Mouse (Mus musculus) myocyte (in vitro differentiated cells): ENCODE measurements around the gene Dock4. TPM values are rescaled to one million over a fixed set of nuclear protein-coding genes. Genes with fewer than 3 reads are reported as not detected.

Experiments
- H3K27me3 ChIP-seq: one replicate; pipeline ENCODE4 v1.6.1; 2011; ENCODE audit not compliant: control insufficient read depth, insufficient read depth, insufficient read length
- H3K36me3 ChIP-seq: one replicate; pipeline ENCODE4 v1.6.1; 2011; ENCODE audit not compliant: control insufficient read depth, insufficient read depth
- H3K4me2 ChIP-seq: one replicate; pipeline ENCODE4 v1.6.1; 2011; ENCODE audit warnings: low read depth, control low read depth
- H3K4me3 ChIP-seq: one replicate; pipeline ENCODE4 v1.5.1; 2011; ENCODE audit warnings: mild to moderate bottlenecking, control low read depth, moderate library complexity
- H3K79me2 ChIP-seq: one replicate; pipeline ENCODE4 v1.6.1; 2011; ENCODE audit not compliant: control insufficient read depth, insufficient read depth
- H3ac ChIP-seq: one replicate; pipeline ENCODE4 v1.6.1; 2011; ENCODE audit not compliant: control insufficient read depth, insufficient read length
- CEBPB ChIP-seq: IDR thresholded peaks from 2 replicates; pipeline ENCODE4 v1.6.1; 2011; ENCODE audit warnings: mild to moderate bottlenecking, moderate library complexity; ENCODE audit not compliant: poor library complexity, insufficient read depth, severe bottlenecking
- E2F4 ChIP-seq: IDR thresholded peaks from one replicate; pipeline ENCODE4 v1.6.1; 2011; ENCODE audit warnings: mild to moderate bottlenecking, control low read depth, moderate library complexity; ENCODE audit not compliant: insufficient read depth
- MAX ChIP-seq: IDR thresholded peaks from one replicate; pipeline ENCODE4 v1.6.1; 2011; ENCODE audit warnings: low read depth, mild to moderate bottlenecking, control low read depth
- MYOD1 ChIP-seq, 3 experiments: IDR thresholded peaks; one replicate each; pipeline ENCODE4 v1.6.1; 2011; ENCODE audit warnings: control low read depth in 2 of 3, low read depth in 2 of 3, mild to moderate bottlenecking in 2 of 3, moderate library complexity in 1 of 3; ENCODE audit not compliant: insufficient read length in 2 of 3, control insufficient read depth in 1 of 3
- MYOG ChIP-seq, 3 experiments: IDR thresholded peaks; one replicate each; pipeline ENCODE4 v1.6.1; 2011; ENCODE audit warnings: control low read depth in 2 of 3, low read depth in 2 of 3, mild to moderate bottlenecking in 2 of 3; ENCODE audit not compliant: insufficient read length in 2 of 3, control insufficient read depth in 1 of 3, insufficient read depth in 1 of 3
- POLR2A ChIP-seq: IDR thresholded peaks from one replicate; pipeline ENCODE4 v1.6.1; 2011; ENCODE audit warnings: low read depth, mild to moderate bottlenecking, control low read depth, moderate library complexity; ENCODE audit not compliant: insufficient read length
- POLR2AphosphoS2 ChIP-seq: IDR thresholded peaks from one replicate; pipeline ENCODE4 v1.6.1; 2011; ENCODE audit warnings: low read depth, control low read depth; ENCODE audit not compliant: insufficient read length
- REST ChIP-seq: IDR thresholded peaks from one replicate; pipeline ENCODE4 v1.6.1; 2011; ENCODE audit warnings: mild to moderate bottlenecking, control low read depth, moderate library complexity; ENCODE audit not compliant: insufficient read depth, insufficient read length
- SRF ChIP-seq: IDR thresholded peaks from one replicate; pipeline ENCODE4 v1.6.1; 2011; ENCODE audit warnings: low read depth; ENCODE audit not compliant: control insufficient read depth, insufficient read length
- TCF12 ChIP-seq: IDR thresholded peaks from one replicate; pipeline ENCODE4 v1.6.1; 2011; ENCODE audit warnings: mild to moderate bottlenecking, control low read depth; ENCODE audit not compliant: poor library complexity, insufficient read depth, severe bottlenecking
- TCF3 ChIP-seq: IDR thresholded peaks from one replicate; pipeline ENCODE4 v1.6.1; 2011; ENCODE audit warnings: low read depth, control low read depth; ENCODE audit not compliant: insufficient read length
- USF1 ChIP-seq: IDR thresholded peaks from one replicate; pipeline ENCODE4 v1.6.1; 2011; ENCODE audit warnings: low read depth, mild to moderate bottlenecking, control low read depth, moderate library complexity
- polyA plus RNA-seq: library from polyadenylated mRNA; unstranded; fragments of >200 nt; fragmentation: generic; extraction: Trizol; gene quantifications from one replicate; pipeline ENCODE4 v1.2.1, GENCODE M21; 2012; ENCODE audit warnings: missing spikeins

Dock4 gene
- polyA plus RNA-seq, 1 experiment, result 0.73 TPM

DNA sequence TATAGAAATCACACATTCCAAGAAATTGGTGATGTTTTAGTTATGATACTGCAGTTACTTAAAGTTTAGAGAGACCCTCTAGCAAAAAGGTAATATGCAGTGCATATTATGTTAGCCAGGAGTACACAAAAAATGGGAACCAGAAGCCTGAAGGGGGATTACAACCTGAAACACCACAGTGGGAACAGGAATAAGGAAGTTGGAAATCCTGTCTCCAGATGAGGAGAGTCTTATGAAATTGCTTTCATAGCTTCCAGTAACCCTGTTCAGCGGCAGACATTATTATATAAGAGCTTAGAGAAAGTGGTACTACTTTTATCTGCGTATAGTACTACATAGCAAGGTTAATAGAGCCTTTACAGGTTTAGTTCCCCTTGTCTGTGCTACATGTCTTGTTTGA, 210.1 kb downstream of the Dock4 start:
- Histone ChIP-seq H3K27me3 (no peaks in the 10 kb centered on the region), H3K36me3 (no peaks in the 10 kb centered on the region), H3ac (no peak overlapping the region), H3K4me3 (no peak overlapping the region), H3K4me2 (no peak overlapping the region), H3K79me2 (no peaks in the 10 kb centered on the region)
- TF ChIP-seq REST, result no peak
- no peak for TF ChIP-seq MYOG (IDR thresholded peaks at IDR 0.05; ENCODE audit: control insufficient read depth in 1 of 3, insufficient read depth in 1 of 3, insufficient read length in 2 of 3, low read depth in 2 of 3)
- TF ChIP-seq CEBPB, result no peak
- TF ChIP-seq TCF3, result no peak
- no peak for TF ChIP-seq MAX
- TF ChIP-seq POLR2A, result no peak
- no peak for TF ChIP-seq E2F4
- no peak for TF ChIP-seq POLR2AphosphoS2
- no peak for TF ChIP-seq SRF
- TF ChIP-seq TCF12, result no peak
- no peak for TF ChIP-seq MYOD1 (IDR thresholded peaks at IDR 0.05; ENCODE audit: control insufficient read depth in 1 of 3, insufficient read length in 2 of 3, low read depth in 2 of 3)
- TF ChIP-seq USF1, result no peak

DNA sequence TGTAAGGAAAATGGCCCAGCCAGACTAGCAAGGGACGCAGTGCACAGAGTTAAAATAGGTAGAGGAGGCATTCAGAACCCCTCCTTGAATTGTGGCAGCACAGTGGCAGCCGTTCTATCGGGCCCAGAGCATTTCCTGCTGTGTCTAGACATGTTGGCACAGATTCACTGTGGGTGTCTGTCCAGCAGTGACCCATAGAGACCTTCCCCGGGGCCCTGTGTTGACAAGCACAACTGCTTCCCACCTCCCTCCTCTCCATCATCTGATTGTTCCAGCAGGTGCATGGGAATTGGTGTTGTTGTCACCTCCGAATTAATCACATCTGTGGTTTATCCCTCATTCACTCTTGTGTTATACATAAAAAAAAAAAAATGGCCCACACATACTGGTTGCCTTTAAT, 210.7 kb downstream of the Dock4 start:
- H3K27me3 ChIP-seq, result no peaks in the 10 kb centered on the region
- H3K4me2 ChIP-seq, result no peak overlapping the region
- H3K79me2 ChIP-seq, result no peaks in the 10 kb centered on the region
- H3K36me3 ChIP-seq, result no peaks in the 10 kb centered on the region
- TF ChIP-seq SRF, result no peak
- no peak for TF ChIP-seq TCF3
- TF ChIP-seq MYOD1 (IDR thresholded peaks at IDR 0.05; ENCODE audit: control insufficient read depth in 1 of 3, insufficient read length in 2 of 3, low read depth in 2 of 3), result peak in 1 of 3 experiments; percentile 55
- H3ac ChIP-seq, result no peak overlapping the region
- no peak overlapping the region for H3K4me3 ChIP-seq

DNA sequence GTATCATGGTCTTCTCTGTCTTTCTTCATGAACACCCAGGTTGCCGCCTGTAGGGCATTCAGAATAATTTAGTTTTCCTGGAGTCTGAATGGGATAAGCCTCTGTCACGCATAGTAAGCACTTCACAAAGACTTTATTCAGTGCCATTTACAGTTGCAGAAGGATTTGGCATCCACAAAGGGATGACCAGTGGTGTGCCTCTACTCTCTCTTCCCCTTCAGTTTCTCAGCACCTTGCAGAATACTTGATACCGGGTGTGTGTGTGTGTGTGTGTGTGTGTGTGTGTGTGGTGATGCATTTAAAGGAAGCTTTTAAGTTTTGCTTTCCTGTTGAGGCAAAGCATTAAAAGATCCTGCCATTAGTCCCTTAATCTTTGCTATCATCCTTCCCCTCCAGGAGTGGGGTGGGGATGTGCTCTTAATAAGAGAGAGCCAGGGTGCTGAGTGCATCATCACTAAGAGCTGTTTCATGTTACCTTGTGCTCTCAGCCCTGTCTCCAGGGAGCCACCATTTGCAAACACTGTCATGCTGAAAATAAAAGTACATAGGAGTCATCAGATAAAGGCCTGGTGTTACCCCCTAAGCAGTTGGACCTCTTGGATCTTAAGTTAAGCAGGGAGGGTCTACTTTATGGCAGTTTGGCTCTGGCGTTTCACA, 211.6 kb downstream of the Dock4 start:
- no peak overlapping the region for H3ac ChIP-seq
- H3K4me3 ChIP-seq, result no peak overlapping the region
- no peaks in the 10 kb centered on the region for H3K27me3 ChIP-seq
- H3K4me2 ChIP-seq, result no peak overlapping the region
- H3K79me2 ChIP-seq, result no peaks in the 10 kb centered on the region
- no peaks in the 10 kb centered on the region for H3K36me3 ChIP-seq
- TF ChIP-seq CEBPB (no peak), POLR2AphosphoS2 (no peak), POLR2A (no peak), TCF12 (no peak), SRF (no peak), E2F4 (no peak), USF1 (no peak), MYOG (IDR thresholded peaks at IDR 0.05; ENCODE audit: control insufficient read depth in 1 of 3, insufficient read depth in 1 of 3, insufficient read length in 2 of 3, low read depth in 2 of 3) (no peak), REST (no peak), MYOD1 (IDR thresholded peaks at IDR 0.05; ENCODE audit: control insufficient read depth in 1 of 3, insufficient read length in 2 of 3, low read depth in 2 of 3) (no peak), TCF3 (no peak), MAX (no peak)

GRCm38 (mm10) chr12:40659689-40660088, 213.9 kb downstream of the Dock4 start:
- TF ChIP-seq TCF3, result no peak
- H3K4me2 ChIP-seq, result no peak overlapping the region
- no peaks in the 10 kb centered on the region for H3K27me3 ChIP-seq
- H3ac ChIP-seq, result no peak overlapping the region
- H3K36me3 ChIP-seq, result no peaks in the 10 kb centered on the region
- H3K4me3 ChIP-seq, result no peak overlapping the region
- H3K79me2 ChIP-seq, result no peaks in the 10 kb centered on the region

- no peak overlapping the region for H3ac ChIP-seq
Observed at GRCm38 (mm10) chr12:40669460-40669859, 223.7 kb downstream of the Dock4 start.

More at GRCm38 (mm10) chr12:40669460-40669859, 223.7 kb downstream of the Dock4 start:
- H3K27me3 ChIP-seq, result no peaks in the 10 kb centered on the region
- TF ChIP-seq REST (no peak), TCF12 (no peak), TCF3 (no peak), USF1 (no peak), MYOD1 (IDR thresholded peaks at IDR 0.05; ENCODE audit: control insufficient read depth in 1 of 3, insufficient read length in 2 of 3, low read depth in 2 of 3) (no peak), SRF (no peak), CEBPB (no peak), MAX (no peak)
- H3K79me2 ChIP-seq, result no peaks in the 10 kb centered on the region
- H3K4me2 ChIP-seq, result no peak overlapping the region
- H3K36me3 ChIP-seq, result no peaks in the 10 kb centered on the region
- no peak overlapping the region for H3K4me3 ChIP-seq
